Mouse (Mus musculus) spleen, embryonic (tissue): ENCODE results near the gene Emilin3.

Experiments used
- CTCF ChIA-PET: fragments of 350-600 bp; sonication (Branson Sonifier 250); formaldehyde crosslinking; loops from one replicate; lab custom pipeline; 2022; lab: Charles Lee

Emilin3 gene

DNA sequence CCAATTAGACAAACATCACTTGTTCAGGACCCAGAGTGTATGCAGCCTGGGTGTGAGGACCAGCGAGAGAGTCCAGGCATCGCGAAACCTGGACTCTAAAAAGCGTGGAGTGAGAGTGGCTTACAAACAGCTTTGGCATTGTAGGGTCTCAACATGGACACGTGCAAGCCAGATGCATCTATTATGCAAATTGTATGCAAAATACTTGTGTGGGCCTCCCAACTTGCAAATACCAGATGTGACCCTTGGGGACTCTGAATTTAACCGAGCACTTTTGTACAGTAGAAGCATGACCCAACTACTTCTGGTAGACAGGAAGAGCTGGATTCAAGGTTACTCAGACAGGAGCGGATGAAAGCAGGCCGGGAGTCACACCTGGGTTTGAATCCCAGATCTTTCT, 4.6 kb upstream of the Emilin3 start:
- CTCF ChIA-PET = no interaction called here

DNA sequence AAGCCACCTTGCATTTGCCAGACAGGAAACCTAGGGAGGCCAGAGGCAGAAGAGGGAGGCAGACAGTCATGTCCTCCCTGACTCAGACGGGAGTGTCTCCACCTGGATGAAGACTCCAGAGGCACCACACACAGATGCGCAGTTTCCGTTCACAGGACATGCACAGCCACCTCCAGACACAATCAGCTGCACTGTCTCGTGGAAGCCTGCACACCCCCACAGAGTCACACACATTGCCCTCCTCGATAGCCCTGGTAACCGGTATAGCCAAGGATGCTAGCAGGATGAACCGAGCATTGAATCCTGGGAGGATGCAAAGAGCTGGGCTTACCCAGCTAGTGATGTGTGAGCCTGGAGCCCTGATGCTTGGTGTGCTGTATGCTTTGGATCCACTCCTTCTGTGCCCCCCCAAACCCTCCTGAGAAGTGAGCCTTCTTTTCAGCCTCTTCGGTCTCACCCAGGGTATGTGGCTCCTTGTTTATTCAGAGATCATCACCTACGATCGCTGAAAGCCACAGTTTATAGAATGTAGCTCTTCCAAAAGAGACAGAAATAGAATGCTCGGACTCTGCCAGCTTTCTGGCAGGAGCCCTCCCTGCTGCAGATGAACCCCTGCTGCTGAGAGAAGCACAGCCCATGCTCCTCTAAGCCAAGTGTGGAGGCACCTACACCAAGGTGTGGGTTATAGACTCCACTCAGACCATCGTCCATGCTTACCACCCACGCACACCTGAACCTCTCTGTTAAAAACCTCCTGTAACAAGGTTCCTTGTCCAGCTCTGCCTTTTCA, 3.9 kb upstream of the Emilin3 start:
- CTCF ChIA-PET = no interaction called here

DNA sequence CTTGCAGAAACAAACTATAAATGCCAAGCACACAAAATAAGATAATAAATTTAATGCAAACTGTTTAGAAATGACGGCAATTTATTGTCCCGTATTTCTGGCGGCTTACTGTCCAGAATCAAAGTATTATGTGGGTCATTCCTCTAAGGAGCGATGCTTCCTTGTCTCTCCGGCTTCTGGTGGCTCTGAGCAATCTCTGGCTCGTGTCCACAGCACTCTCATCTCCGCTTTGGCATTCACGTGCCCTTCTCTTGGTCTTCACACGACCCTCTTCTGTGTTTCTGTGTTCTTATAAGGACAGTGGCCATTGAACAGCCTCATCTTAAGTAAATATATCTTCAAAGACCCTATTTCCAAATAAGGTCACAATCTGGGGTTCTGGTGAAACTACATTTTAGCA, 2.5 kb upstream of the Emilin3 start:
- CTCF ChIA-PET = no interaction called here

DNA sequence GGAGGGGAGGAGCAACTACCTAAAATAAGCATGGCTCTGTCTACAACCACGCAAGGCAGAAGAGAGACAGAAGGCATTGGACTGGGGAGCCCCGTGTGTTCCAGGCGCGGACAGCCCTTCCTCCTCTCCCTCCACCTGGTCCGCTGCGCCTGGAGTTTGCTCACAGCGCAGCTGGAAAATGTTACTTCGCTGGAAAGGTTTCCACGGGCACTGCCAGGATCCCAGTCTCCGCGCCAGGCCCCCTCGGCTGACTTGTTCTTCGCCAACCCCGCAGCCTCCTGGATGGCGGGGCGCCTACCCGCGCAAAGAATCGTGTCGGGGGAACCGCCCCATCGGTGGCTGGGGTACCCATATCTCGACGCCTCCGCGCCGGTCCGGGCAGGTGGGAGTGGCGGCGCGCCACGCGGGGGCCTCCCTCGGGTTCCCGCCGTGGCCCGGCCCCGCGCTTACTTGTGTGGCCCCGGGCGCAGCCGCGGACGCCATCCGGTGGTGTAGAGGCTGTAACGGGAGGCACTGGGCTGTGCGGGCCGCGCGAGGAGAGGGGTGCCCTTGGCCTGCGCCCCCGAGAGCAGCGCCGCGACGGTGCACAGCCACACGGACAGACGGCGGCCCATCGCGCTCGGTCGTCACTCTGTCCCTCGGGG, 448 bp downstream of the Emilin3 start:
- CTCF ChIA-PET = no interaction called here

DNA sequence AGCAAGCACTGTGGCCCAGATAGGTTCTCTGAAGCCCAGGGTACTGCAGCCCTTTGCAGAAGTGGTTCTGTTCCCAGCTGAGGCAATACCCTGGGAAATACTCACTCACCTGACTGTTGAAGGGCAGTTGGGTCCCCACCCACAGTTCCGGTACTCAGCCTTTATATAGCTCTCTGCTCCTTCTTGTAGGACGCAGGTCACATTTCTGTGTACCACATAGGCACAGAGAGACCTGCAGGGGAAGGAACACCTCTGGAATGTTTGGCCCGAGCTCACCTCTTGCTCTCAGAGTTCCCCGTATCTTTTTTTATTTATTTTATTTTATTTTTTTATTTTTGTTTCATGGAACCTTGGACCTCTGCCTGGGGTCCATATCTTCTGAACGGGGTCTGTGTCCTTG, 1.5 kb downstream of the Emilin3 start:
- CTCF ChIA-PET = no interaction called here

DNA sequence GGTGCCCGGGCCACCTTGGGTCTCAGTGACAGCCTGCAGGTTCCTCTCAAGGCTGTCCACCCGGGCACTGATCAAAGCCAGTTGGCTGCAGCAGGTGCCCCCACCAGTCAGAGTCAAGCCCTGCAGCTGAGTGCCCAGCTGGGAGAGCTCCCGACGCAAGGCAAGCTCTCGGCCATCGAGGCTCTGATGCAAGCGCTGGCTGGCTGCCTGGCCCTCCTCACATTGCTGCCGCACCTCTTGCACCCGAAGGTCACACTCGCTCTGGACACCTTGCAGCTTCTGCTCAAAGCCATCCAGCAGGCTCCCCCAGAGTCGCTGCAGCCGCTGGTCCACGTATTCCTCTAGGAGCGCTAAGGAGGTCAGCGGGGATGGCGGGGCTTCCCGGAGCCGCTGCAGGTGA, 3.5 kb downstream of the Emilin3 start:
- CTCF ChIA-PET = no interaction called here

DNA sequence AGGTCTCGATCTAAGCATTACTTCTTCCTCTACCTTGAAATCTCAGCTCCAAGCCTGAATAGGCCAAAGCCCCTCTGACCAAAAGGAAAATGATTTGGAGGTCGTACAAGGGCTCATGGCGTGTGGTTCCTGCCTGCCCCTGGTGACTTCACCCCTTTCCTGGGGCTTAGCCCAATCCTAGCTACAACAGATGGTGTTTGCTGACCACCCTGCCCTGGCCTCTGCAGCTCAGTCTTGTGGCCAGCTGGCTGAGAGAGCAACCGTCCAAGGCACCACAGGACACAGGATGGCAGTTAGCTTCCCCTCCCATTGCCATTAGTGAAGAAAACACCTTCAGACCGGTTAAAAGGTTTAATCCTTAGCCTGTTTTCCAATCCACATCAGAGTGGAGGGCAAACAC, 6.0 kb downstream of the Emilin3 start:
- CTCF ChIA-PET = no interaction called here

DNA sequence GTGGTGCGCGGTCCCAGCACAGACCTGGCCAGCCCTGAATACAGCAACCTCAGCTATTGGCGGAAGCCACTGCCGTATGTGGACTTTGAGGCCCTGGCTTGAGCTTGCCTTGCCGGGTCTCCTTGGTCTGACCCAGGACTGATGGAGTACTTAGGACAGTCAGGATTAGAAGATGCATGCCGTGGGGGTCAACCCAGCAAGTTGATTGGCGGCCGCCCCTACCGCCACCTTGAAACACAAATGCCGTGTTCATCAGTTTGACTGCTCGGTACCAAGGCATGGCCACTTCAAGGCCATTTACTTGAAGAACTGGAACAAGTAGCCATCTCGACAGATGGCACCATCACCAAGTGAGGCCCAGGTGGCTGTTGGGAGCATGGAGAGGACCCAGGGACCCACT, 6.8 kb downstream of the Emilin3 start:
- CTCF ChIA-PET = no interaction called here

DNA sequence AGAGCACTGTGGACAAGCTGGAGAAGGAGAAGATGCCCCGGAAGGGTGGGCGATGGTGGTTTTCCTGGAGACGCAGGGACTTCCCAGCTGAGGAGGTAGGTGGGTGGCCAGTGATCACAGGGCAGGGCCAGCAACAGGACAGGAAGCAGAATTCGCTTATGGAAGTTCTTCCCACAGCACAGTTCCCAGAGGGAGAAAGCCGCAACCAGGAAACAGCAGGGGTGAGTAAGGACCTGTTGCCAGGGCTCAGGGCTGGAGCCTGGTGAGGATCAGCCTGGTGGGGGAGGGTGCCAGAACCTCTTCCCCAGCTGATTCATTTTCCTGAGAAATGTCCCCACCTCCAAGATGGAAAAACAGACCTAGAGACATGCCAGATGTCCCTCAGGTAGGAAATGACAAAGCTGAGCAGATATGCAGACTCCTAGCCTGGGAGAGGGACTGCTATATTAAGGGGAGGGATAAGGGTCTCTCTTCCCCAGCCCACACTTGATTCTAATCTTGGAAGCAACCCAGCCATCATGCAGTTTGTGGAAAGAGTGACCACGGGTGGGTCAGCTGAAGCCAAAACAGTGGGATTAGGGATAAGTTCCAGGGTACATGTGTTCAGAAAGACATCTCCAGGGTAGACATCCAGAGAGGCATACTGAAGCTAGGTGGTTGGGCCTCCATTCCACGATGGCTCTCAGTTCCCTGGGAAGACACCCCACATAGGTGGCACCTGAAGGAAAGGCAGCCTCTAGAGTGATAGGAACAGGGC, 10.3 kb downstream of the Emilin3 start:
- CTCF ChIA-PET = no interaction called here

DNA sequence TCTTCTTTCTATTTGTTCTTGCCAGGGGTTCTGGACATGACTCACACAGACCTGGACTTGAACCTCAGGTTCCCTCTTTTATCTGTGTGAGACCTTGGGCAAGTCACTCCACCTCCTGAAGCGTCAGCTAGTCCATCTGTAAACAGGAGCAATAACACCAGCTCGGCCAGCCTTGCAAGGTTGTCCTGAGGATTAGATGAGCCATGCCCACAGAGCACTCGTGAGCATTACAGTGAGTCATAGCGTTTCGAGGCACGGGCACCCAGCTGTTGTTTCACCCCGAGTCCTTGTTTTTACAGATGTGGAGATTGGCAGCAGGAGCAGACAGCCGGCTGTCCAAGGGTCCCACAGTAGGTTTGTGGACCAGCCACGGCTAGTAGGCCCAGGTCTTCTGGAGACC, 20.4 kb downstream of the Emilin3 start:
- CTCF ChIA-PET = no interaction called here

DNA sequence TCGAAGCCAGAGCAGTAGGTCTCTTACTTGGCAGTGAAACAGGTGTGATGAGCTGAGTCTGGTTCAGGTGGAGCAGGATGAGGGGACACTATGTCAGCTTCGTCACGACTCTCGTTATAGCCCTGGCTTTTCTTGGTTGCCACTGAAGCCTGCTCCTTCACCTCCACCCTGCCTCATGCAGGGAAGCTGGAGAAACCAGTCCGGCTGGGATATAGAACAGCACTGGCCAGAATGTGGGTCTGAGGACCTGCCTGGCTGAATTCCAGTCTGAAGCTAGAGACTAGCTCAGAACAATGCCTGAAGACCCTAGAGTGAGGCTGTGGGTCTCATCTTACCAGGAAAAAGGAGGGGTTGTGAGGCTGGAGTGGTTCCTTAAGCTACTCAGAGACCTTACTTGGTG, 21.1 kb downstream of the Emilin3 start:
- CTCF ChIA-PET = interaction anchor here (0.5 kb wide), 1 partner anchor 9 kb away, joined by 6 read pairs; no protein-coding TSS in a partner anchor

DNA sequence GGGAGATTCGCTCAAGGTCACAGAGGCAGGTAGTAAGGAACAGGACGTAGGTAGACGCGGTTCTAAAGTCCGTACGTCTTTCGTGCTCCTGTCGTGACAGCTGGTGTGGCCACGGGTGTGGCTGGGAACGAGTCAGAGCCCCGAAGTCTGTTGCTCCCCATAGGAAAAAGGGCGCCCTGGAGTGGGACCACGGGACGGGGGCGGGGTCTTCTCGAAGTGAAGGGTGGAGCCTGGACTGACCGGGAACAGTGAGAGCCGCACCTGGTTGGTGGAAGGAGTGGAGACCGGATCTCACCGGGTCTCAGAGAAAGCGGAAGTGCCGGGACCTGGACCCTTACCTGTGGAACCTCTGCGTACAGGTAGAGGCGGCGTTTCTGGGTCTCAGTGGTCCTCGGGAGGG, 24.3 kb downstream of the Emilin3 start:
- CTCF ChIA-PET = interaction anchor here (0.6 kb wide), 1 partner anchor 191 kb away, joined by 11 read pairs; no protein-coding TSS in a partner anchor

DNA sequence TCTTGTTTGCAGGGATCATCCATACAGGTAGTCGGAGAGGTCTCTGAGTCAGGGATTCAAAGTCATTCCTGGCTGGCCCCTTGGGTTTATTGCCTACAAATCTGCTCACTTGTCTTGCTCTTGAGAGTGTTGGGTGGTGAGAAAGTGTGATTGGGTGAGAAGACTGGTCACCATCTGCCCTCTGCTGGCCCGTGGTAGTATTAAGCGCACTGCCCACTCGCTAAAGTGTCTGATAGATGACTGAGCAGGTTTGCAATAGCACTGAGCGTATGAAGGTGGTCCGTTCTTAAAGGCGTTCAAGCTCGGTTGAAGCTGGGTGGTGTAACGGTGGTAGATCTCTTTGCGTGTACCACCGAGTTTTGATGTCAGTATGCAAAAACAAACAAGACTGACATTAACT, 24.8 kb downstream of the Emilin3 start:
- CTCF ChIA-PET = interaction anchor here (0.5 kb wide), 1 partner anchor 83 kb away, joined by 3 read pairs; no protein-coding TSS in a partner anchor

DNA sequence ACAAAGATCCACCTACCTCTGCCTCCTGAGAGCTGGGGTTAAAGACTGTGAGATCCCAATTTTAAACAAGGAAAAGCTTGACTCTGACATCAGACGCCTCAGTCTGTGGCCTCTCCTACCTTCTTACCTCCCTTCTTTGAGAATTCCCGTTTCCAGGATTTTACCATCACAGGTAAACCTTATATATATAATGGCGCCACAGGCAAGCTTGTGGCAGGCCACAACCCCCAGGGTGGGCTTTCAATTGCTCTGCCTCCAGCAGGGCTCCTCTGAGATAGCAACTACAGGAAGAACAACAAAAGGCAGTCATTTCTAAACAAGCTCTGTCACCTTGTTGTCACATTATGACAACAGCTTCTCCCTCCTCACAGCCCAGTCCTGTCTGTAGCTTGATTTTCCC, 25.9 kb downstream of the Emilin3 start:
- CTCF ChIA-PET = interaction anchor here (0.7 kb wide), 2 partner anchors 157 to 240 kb away, joined by 3 read pairs; partner anchors contain the start of gene Top1

DNA sequence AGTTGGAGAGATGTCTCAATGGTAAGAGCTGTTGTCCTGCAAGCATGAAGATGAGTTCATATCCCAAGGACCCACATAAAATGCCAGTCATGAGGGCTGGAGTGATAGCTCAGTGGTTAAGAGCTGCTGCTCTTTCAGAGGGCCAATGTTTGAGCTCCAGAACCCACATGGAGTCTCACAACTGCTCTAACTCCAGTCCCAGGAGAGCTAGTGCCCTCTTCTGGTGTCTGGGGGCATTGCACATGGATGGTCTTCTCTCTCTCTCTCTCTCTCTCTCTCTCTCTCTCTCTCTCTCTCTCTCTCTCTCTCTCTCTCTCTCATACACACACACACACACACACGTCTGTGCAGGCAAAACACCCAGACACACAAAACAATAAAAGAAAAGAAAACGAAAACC, 27.3 kb downstream of the Emilin3 start:
- CTCF ChIA-PET = interaction anchor here (0.5 to 1.2 kb wide), 3 partner anchors 8 to 290 kb away, joined by 3 to 5 read pairs (median 4); no protein-coding TSS in a partner anchor

DNA sequence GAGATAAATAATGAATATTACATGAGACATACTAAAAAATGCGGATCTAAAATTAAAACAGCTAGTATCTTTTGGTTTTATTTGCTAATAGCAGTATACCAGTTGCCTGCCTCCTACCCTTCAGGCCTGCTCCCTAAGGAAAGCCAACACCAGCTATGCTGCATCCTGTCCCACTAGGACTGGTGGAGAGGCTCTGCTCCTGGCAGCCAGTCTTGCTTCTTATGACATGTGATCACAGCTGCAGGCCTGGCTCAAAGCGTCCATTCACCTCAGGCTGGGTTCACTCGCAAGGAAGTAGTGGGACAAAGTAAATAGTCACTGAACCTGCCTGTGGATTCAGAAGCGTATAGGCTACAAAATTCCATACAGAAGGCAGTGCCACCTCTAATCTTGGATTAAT, 28.2 kb downstream of the Emilin3 start:
- CTCF ChIA-PET = no interaction called here

DNA sequence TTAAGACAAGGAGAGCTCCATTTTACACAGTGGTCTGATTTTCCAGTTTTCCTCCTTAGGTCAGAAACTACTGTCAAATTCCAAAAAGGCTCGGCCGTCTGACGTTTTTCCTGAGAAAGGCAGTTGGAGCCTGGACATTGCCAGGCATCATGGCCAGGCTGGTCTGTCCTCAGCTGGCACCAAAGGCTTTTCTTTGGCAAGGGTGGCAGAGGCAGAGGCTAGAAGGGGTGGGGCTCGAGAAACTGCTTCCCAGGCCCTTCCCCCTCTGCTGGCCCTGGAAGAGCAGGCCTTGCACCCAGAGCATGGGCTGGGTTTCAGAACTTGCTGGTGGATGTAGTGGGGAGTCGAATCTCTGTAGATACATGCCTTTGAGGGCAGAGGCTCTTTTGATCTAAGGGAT, 29.7 kb downstream of the Emilin3 start:
- CTCF ChIA-PET = no interaction called here

DNA sequence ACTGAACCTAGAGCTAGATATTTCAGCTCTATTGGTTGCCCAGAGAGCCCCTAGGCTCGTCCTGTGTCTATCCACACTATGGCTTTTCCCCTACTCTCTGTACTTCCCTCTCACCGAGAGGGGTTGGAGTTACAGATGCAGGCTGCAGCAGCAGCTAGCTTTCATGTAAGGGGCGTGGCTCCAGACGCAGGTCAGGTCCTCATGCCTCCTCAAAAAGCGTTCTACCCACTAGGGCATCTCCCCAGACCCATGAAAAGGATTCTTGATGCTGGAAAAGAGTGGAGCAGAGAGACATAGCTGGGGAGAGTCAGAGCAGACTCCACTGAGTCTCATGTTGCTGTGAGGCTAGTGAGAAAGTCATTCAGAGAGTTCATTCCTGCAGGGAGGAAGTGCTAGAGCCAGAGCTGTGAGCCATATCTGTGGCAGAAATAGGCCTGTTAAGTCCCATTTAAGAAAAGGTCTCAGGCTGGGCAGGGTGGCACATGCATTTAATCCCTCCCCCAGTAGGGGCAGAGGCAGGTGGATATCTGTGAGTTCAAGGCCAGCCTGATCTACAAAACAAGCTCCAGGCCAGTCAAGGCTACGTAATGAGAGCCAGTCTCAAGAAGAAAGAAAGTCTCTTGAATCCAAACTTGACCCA, 30.5 kb downstream of the Emilin3 start:
- CTCF ChIA-PET = interaction anchor here (0.7 kb wide), 1 partner anchor 9 kb away, joined by 6 read pairs; no protein-coding TSS in a partner anchor

DNA sequence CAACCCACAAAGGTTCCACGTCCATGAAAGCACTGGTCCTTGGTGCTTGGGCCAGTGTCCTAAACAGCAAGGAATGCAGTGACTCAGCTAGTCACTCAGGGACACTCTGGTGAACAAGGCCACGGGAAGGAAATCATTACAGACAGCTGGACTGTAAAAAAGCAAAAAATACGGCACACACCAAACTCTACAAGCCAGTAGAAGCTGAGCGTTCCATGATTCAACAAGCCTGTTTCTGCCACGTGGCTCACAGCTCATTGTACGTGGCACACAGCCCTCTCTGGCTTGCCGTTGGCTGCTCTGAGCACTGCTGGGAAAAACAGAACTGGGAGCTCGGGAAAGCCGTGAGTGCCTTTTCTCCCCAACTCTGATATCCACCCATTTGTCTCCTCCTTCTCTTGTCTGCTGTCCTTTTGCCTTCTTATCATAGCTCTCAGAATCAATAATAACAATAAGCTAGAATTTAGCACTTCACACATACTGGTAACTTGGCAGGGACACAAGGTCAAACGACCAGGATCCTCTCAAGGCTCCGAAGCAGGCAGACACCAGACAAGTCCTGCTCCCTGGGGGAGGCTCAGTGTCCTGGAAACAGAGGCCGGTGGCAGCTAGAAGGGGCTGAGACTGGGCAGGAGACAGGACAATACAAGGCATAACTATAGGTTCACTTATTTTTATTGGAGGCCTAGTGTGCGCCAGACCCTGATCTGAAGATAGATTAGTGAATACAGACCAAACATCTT, 31.5 kb downstream of the Emilin3 start, which contains the start of gene Lpin3:
TSS of gene Lpin3 (plus strand) at position 218 of the 743 bp plus-strand sequence.
- CTCF ChIA-PET = no interaction called here

DNA sequence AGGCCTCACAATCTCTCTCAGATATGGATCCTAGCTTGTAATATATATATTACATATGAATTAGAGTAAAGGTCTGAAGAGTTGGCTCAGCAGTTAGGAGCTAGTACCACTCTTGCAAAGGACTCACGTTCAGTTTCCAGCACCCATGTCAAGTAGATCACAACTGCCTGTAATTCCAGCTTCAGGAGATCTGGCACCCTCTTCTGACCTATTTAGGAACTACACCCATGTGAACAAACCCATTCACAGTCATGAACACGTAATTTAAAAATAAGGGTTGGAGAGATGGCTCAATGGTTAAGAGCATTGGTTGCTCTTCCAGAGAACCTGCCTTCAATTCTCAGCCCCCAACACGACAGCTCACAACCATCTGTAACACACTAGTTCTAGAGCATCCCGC, 36.0 kb downstream of the Emilin3 start:
- CTCF ChIA-PET = interaction anchor here (0.9 to 1.7 kb wide), 2 partner anchors 9 to 146 kb away, joined by 3 to 5 read pairs; no protein-coding TSS in a partner anchor
